Mouse (Mus musculus): ENCODE data around the gene Strn4.

Strn4 gene

GRCm38 (mm10) chr7:16815351-16815941 lies at the start of gene Strn4:
Gene Strn4 (plus strand): TSS chr7:16815889.
- in situ Hi-C loops (cut with MboI): loop anchor here (5.0 kb wide), 1 partner anchor 42 kb away; no protein-coding TSS in a partner anchor

- in situ Hi-C loops (cut with MboI): no loop called here
Observed at GRCm38 (mm10) chr7:16766443-16766842, 49.2 kb upstream of the Strn4 start.

GRCm38 (mm10) chr7:16775888-16776287 lies 39.8 kb upstream of the Strn4 start:
- in situ Hi-C loops (cut with MboI): no loop called here

GRCm38 (mm10) chr7:16780076-16780475 lies 35.6 kb upstream of the Strn4 start:
- in situ Hi-C loops (cut with MboI): no loop called here

GRCm38 (mm10) chr7:16780825-16781554 lies 34.7 kb upstream of the Strn4 start, which contains the start of gene Slc1a5:
Gene Slc1a5 (plus strand): TSS chr7:16781340.
- in situ Hi-C loops (cut with MboI): no loop called here

- in situ Hi-C loops (cut with MboI): no loop called here
Observed at GRCm38 (mm10) chr7:16781555-16781815, 34.2 kb upstream of the Strn4 start.

- in situ Hi-C loops (cut with MboI): no loop called here
Observed at GRCm38 (mm10) chr7:16781816-16782554, 33.7 kb upstream of the Strn4 start.

- in situ Hi-C loops (cut with MboI): no loop called here
Observed at GRCm38 (mm10) chr7:16782555-16783125, 33.0 kb upstream of the Strn4 start.

- in situ Hi-C loops (cut with MboI): no loop called here
Observed at GRCm38 (mm10) chr7:16783224-16783688, 32.4 kb upstream of the Strn4 start.

GRCm38 (mm10) chr7:16783758-16784415 lies 31.8 kb upstream of the Strn4 start:
- in situ Hi-C loops (cut with MboI): no loop called here

- in situ Hi-C loops (cut with MboI): no loop called here
Observed at GRCm38 (mm10) chr7:16784498-16784976, 31.2 kb upstream of the Strn4 start.

- in situ Hi-C loops (cut with MboI): no loop called here
Observed at GRCm38 (mm10) chr7:16785541-16786083, 30.1 kb upstream of the Strn4 start.

GRCm38 (mm10) chr7:16792316-16792715 lies 23.4 kb upstream of the Strn4 start:
- in situ Hi-C loops (cut with MboI): no loop called here

- in situ Hi-C loops (cut with MboI): no loop called here
Observed at GRCm38 (mm10) chr7:16793010-16793725, 22.5 kb upstream of the Strn4 start.

GRCm38 (mm10) chr7:16794886-16795285 lies 20.8 kb upstream of the Strn4 start:
- in situ Hi-C loops (cut with MboI): no loop called here

- in situ Hi-C loops (cut with MboI): no loop called here
Observed at GRCm38 (mm10) chr7:16804409-16805028, 11.2 kb upstream of the Strn4 start.

- in situ Hi-C loops (cut with MboI): no loop called here
Observed at GRCm38 (mm10) chr7:16807936-16808335, 7.8 kb upstream of the Strn4 start.

GRCm38 (mm10) chr7:16808647-16809046 lies 7.0 kb upstream of the Strn4 start:
- in situ Hi-C loops (cut with MboI): no loop called here

- in situ Hi-C loops (cut with MboI): no loop called here
Observed at GRCm38 (mm10) chr7:16809739-16810138, 6.0 kb upstream of the Strn4 start.

GRCm38 (mm10) chr7:16810399-16810919 lies 5.2 kb upstream of the Strn4 start:
- in situ Hi-C loops (cut with MboI): no loop called here

Data from mature B cell (primary cell).